Mouse (Mus musculus) kidney, embryonic 15.5 days (tissue): ENCODE results near the gene Skint4. TPM values are rescaled to one million over a fixed set of nuclear protein-coding genes. Genes with fewer than 3 reads are reported as not detected.

ENCODE experiments used
- ATAC-seq: fragments of 200-750 bp; cut with Nextera tagmentation; replicated peaks from 2 replicates; pipeline ENCODE4 v1.8.0; 2017; ENCODE audit warnings: moderate TSS enrichment; ENCODE audit not compliant: low FRiP score
- H3K27ac ChIP-seq: fragments of 300-500 bp; sonication (generic); 2 replicates; pipeline ENCODE4 v1.5.1; 2015; ENCODE audit warnings: mild to moderate bottlenecking, inconsistent platforms
- H3K27me3 ChIP-seq: fragments of 300-500 bp; sonication (generic); 2 replicates; pipeline ENCODE4 v1.6.1; 2015; ENCODE audit warnings: inconsistent platforms
- H3K36me3 ChIP-seq: fragments of 300-500 bp; sonication (generic); 2 replicates; pipeline ENCODE4 v1.6.1; 2015; ENCODE audit warnings: inconsistent platforms
- H3K4me1 ChIP-seq: fragments of 300-500 bp; sonication (generic); 2 replicates; pipeline ENCODE4 v1.6.1; 2015; ENCODE audit warnings: inconsistent platforms
- H3K4me2 ChIP-seq: fragments of 300-500 bp; sonication (generic); 2 replicates; pipeline ENCODE4 v1.6.1; 2015; ENCODE audit warnings: moderate library complexity, mild to moderate bottlenecking, inconsistent platforms
- H3K4me3 ChIP-seq: fragments of 300-500 bp; sonication (generic); replicated peaks from 2 replicates; pipeline ENCODE4 v1.5.1; 2015; ENCODE audit warnings: mild to moderate bottlenecking, inconsistent platforms
- H3K9ac ChIP-seq: fragments of 300-500 bp; sonication (generic); 2 replicates; pipeline ENCODE4 v1.6.1; 2015; ENCODE audit warnings: mild to moderate bottlenecking, inconsistent platforms
- H3K9me3 ChIP-seq: fragments of 300-500 bp; sonication (generic); replicated peaks from 2 replicates; pipeline ENCODE4 v1.6.1; 2016; ENCODE audit warnings: inconsistent platforms
- polyA plus RNA-seq: library from polyadenylated mRNA; unstranded; fragments of >200 nt; fragmentation: Nextera tagmentation; extraction: Ambion mirVana; gene quantifications from 2 replicates; pipeline ENCODE4 v1.2.1, GENCODE M21; 2015

Skint4 gene
- not detected in 2 replicates for polyA plus RNA-seq

- H3K27me3 ChIP-seq: no peaks in the 10 kb centered on the region
- H3K9ac ChIP-seq: no peak within 1 kb of the TSS
- no peaks in the 10 kb centered on the region for H3K9me3 ChIP-seq
- no peak for ATAC-seq
- no peak within 1 kb of the TSS for H3K27ac ChIP-seq
- H3K4me1 ChIP-seq: no peaks in the 10 kb centered on the region
- no peak within 1 kb of the TSS for H3K4me2 ChIP-seq
- H3K4me3 ChIP-seq: no peak within 1 kb of the TSS
- no peaks in the 10 kb centered on the region for H3K36me3 ChIP-seq
Measured at GRCm38 (mm10) chr4:112071716-112072115, at the start of gene Skint4. TSS of gene Skint4 (plus strand) at chr4:112072016.

Other genes with a start within 250 kb of the Skint4 start
- gene Slc5a9, start 169.1 kb upstream of the Skint4 start, polyA plus RNA-seq: 1.5 and 3.0 TPM in 2 replicates
- gene Skint8, start 152.6 kb upstream of the Skint4 start, polyA plus RNA-seq: not detected in 2 replicates
- not detected in 2 replicates for gene Skint7, start 99.1 kb upstream of the Skint4 start, polyA plus RNA-seq
- gene Skint1, start 65.7 kb upstream of the Skint4 start, polyA plus RNA-seq: not detected in 2 replicates
- 0.05 TPM in 1 of 2 replicates, not detected in the other for gene Skint3, start 160.2 kb downstream of the Skint4 start, polyA plus RNA-seq